ENCODE assay signal across 8 mouse cellular contexts in the genomic region with DNA sequence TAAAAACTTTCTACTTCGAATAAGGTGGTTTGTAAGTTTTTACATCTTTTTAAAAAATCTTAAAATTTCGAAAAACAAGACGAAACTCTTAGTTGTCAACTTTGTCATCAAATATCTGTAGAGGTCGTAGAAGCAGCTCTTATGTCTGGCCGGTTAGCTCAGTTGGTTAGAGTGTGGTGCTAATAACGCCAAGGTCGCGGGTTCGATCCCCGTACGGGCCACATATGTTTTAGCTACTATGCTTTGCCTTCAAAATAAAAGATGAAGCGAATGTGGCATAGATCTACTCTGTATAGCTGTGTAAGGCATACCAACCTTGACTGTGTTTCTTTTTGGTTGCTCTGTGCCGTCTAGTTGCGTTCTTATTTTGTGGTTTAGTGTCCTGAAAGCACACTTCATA. TPM values are rescaled to one million over a fixed set of nuclear protein-coding genes. Genes with fewer than 3 reads are reported as not detected.
DNase-seq lines count a peak whose midpoint lies in the region; ATAC-seq and TF ChIP-seq lines count a peak whose summit lies in the region.
"Not testable (repeated sequence)": the region's sequence is repeated elsewhere in the genome, so short reads cannot be mapped to it uniquely, and the experiment has no call there.

No protein-coding gene starts in this region.

- peak overlapping the region; percentile 78 for H3K4me3 ChIP-seq in E14TG2a.4 (replicated peaks; ENCODE audit: low read length)
- H3K4me3 ChIP-seq in forebrain, embryonic 10.5 days = peak overlapping the region; percentile 64
- H3K4me3 ChIP-seq in heart, embryonic 14.5 days (ENCODE audit: control insufficient read depth in 1 of 2, insufficient read depth in 1 of 2, low read depth in 1 of 2, low read length in 2 of 2) = peak overlapping the region in 1 of 2 experiments; percentile 54; a peak in 2 of 4 replicates
- H3K4me3 ChIP-seq in kidney, embryonic 14.5 days (ENCODE audit: low read length) = peak overlapping the region; percentile 43; the same call in 1 of the 2 replicates
- H3K4me3 ChIP-seq in liver, embryonic 11.5 days (ENCODE audit: low read depth, low read length) = peak overlapping the region; percentile 67
- H3K4me3 ChIP-seq in midbrain, embryonic 12.5 days = not testable (repeated sequence)
- H3K4me3 ChIP-seq in testis, adult 2 months (ENCODE audit: control insufficient read depth, low read depth, low read length) = peak overlapping the region; percentile 48

- DNase-seq in c-Kit-positive CD71-positive TER-119-positive erythroid progenitor cells, embryonic 14.5 days (ENCODE audit: low spot score) = peak; percentile 66
- DNase-seq in forebrain, embryonic 10.5 days (ENCODE audit: extremely low spot score, low spot score) = peak; percentile 62
- peak; percentile 71 for DNase-seq in liver, embryonic 11.5 days (ENCODE audit: low spot score)

- H3K9ac ChIP-seq in heart, embryonic 14.5 days (ENCODE audit: low read length); kidney, embryonic 14.5 days (ENCODE audit: low read depth, low read length); liver, embryonic 11.5 days (ENCODE audit: low read depth, low read length); midbrain, embryonic 12.5 days (replicated peaks): not testable (repeated sequence)

- not testable (repeated sequence) for H3K36me3 ChIP-seq in E14TG2a.4 (ENCODE audit: insufficient read depth, low read length); forebrain, embryonic 10.5 days (replicated peaks); heart, embryonic 14.5 days (ENCODE audit: control insufficient read depth, insufficient read depth, low read length); kidney, embryonic 14.5 days (ENCODE audit: control insufficient read depth, insufficient read depth, low read length); liver, embryonic 11.5 days (ENCODE audit: control insufficient read depth, insufficient read depth, low read length); midbrain, embryonic 12.5 days; testis, adult 2 months (ENCODE audit: control insufficient read depth, insufficient read depth, low read length)

- H3K4me1 ChIP-seq in E14TG2a.4 (replicated peaks; ENCODE audit: low read depth, low read length) = peaks cover 15% of the 10 kb centered on the region
- H3K4me1 ChIP-seq in forebrain, embryonic 10.5 days = peaks cover 14% of the 10 kb centered on the region
- not testable (repeated sequence) for H3K4me1 ChIP-seq in heart, embryonic 14.5 days (ENCODE audit: control insufficient read depth in 2 of 2, insufficient read depth in 2 of 2, low read length in 2 of 2); kidney, embryonic 14.5 days (ENCODE audit: control insufficient read depth, insufficient read depth, low read length); liver, embryonic 11.5 days (replicated peaks; ENCODE audit: control insufficient read depth, insufficient read depth, low read length); testis, adult 2 months (ENCODE audit: control insufficient read depth, insufficient read depth, low read length)
- H3K4me1 ChIP-seq in midbrain, embryonic 12.5 days = peaks cover 15% of the 10 kb centered on the region

- peak overlapping the region; percentile 94 for H3K4me2 ChIP-seq in heart, embryonic 14.5 days (ENCODE audit: low read length)
- peak overlapping the region; percentile 71 for H3K4me2 ChIP-seq in kidney, embryonic 14.5 days (replicated peaks; ENCODE audit: low read depth, low read length)
- H3K4me2 ChIP-seq in liver, embryonic 11.5 days = peak overlapping the region; percentile 96
- H3K4me2 ChIP-seq in midbrain, embryonic 12.5 days (replicated peaks) = peak overlapping the region; percentile 81

- H3K27me3 ChIP-seq in E14TG2a.4 (ENCODE audit: insufficient read depth, low read length) = peaks cover 49% of the 10 kb centered on the region
- H3K27me3 ChIP-seq in forebrain, embryonic 10.5 days (ENCODE audit: poor library complexity, severe bottlenecking) = peaks cover 63% of the 10 kb centered on the region
- peaks cover 25% of the 10 kb centered on the region for H3K27me3 ChIP-seq in heart, embryonic 14.5 days (ENCODE audit: control insufficient read depth, insufficient read depth, low read length)
- peaks cover 23% of the 10 kb centered on the region for H3K27me3 ChIP-seq in kidney, embryonic 14.5 days (ENCODE audit: control insufficient read depth, insufficient read depth, low read length)
- peaks cover 27% of the 10 kb centered on the region for H3K27me3 ChIP-seq in liver, embryonic 11.5 days (replicated peaks; ENCODE audit: control insufficient read depth, insufficient read depth, low read length)
- peaks cover 57% of the 10 kb centered on the region for H3K27me3 ChIP-seq in midbrain, embryonic 12.5 days
- H3K27me3 ChIP-seq in testis, adult 2 months (ENCODE audit: control insufficient read depth, insufficient read depth, low read length) = not testable (repeated sequence)

- TF ChIP-seq POLR2A in testis, adult 2 months (IDR thresholded peaks at IDR 0.05; ENCODE audit: control insufficient read depth, low read depth, low read length) = not testable (repeated sequence)

- not testable (repeated sequence) for H3K9me3 ChIP-seq in E14TG2a.4 (ENCODE audit: low read length); forebrain, embryonic 10.5 days; heart, embryonic 14.5 days (ENCODE audit: control insufficient read depth, low read length); kidney, embryonic 14.5 days (ENCODE audit: control insufficient read depth, low read length); liver, embryonic 11.5 days (ENCODE audit: control insufficient read depth, low read length); midbrain, embryonic 12.5 days

- 5% methylated on average over 14 of the region's 14 CpGs for WGBS in forebrain, embryonic 10.5 days
- 12% methylated on average over 14 of the region's 14 CpGs for WGBS in heart, embryonic 14.5 days
- WGBS in kidney, embryonic 14.5 days = 12% methylated on average over 14 of the region's 14 CpGs
- WGBS in liver, embryonic 11.5 days = 5% methylated on average over 14 of the region's 14 CpGs
- WGBS in midbrain, embryonic 12.5 days = 9% methylated on average over 14 of the region's 14 CpGs

- not testable (repeated sequence) for ATAC-seq in heart, embryonic 14.5 days (ENCODE audit: insufficient number of reproducible peaks, insufficient read depth, low FRiP score, low read depth); kidney, embryonic 14.5 days (ENCODE audit: low FRiP score, low TSS enrichment); midbrain, embryonic 12.5 days (ENCODE audit: low FRiP score, low read depth)
- peak; percentile 68 for ATAC-seq in liver, embryonic 11.5 days (replicated peaks; ENCODE audit: low FRiP score)

- H3K27ac ChIP-seq in forebrain, embryonic 10.5 days; heart, embryonic 14.5 days (replicated peaks in 1 of 2; ENCODE audit: control insufficient read depth in 1 of 2, insufficient read depth in 1 of 2, low read depth in 2 of 2, low read length in 2 of 2); kidney, embryonic 14.5 days (ENCODE audit: low read depth, low read length); liver, embryonic 11.5 days (ENCODE audit: low read depth, low read length); midbrain, embryonic 12.5 days (replicated peaks); testis, adult 2 months (ENCODE audit: control insufficient read depth, insufficient read depth, low read depth, low read length): not testable (repeated sequence)

- TF ChIP-seq CTCF in E14TG2a.4 (conservative IDR thresholded peaks at IDR 0.05; ENCODE audit: low read length); testis, adult 2 months (IDR thresholded peaks at IDR 0.05; ENCODE audit: control insufficient read depth, insufficient read depth, insufficient replicate concordance, low read depth, low read length): not testable (repeated sequence)

RNA-seq across cellular contexts. Expression of a gene that starts 26.8 kb away (rescaled TPM):
- 15.3 and 15.5 TPM in 2 replicates for polyA plus RNA-seq in forebrain, embryonic 10.5 days (2016; fragmentation: Nextera tagmentation; extraction: Ambion mirVana)
- 8.3 and 9.1 TPM in 2 replicates for polyA plus RNA-seq in heart, embryonic 14.5 days (2014; fragmentation: Nextera tagmentation; extraction: Ambion mirVana)
- 12.5 and 13.5 TPM in 2 replicates for polyA plus RNA-seq in kidney, embryonic 14.5 days (2014; fragmentation: Nextera tagmentation; extraction: Ambion mirVana)
- polyA plus RNA-seq in liver, embryonic 11.5 days (2014; fragmentation: Nextera tagmentation; extraction: Ambion mirVana) = 13.1 and 13.4 TPM in 2 replicates
- polyA plus RNA-seq in midbrain, embryonic 12.5 days (2016; fragmentation: Nextera tagmentation; extraction: Ambion mirVana) = 10.1 and 12.3 TPM in 2 replicates
- 2.0 TPM in 2 replicates for polyA plus RNA-seq in testis, adult 2 months (2012; rRNA removed)

RNA-seq across cellular contexts. Expression of a gene that starts 27.9 kb away (rescaled TPM):
- polyA plus RNA-seq in forebrain, embryonic 10.5 days (2016; fragmentation: Nextera tagmentation; extraction: Ambion mirVana) = 57.1 and 58.7 TPM in 2 replicates
- 39.5 and 41.0 TPM in 2 replicates for polyA plus RNA-seq in heart, embryonic 14.5 days (2014; fragmentation: Nextera tagmentation; extraction: Ambion mirVana)
- 43.9 and 55.5 TPM in 2 replicates for polyA plus RNA-seq in kidney, embryonic 14.5 days (2014; fragmentation: Nextera tagmentation; extraction: Ambion mirVana)
- polyA plus RNA-seq in liver, embryonic 11.5 days (2014; fragmentation: Nextera tagmentation; extraction: Ambion mirVana) = 36.4 and 37.0 TPM in 2 replicates
- polyA plus RNA-seq in midbrain, embryonic 12.5 days (2016; fragmentation: Nextera tagmentation; extraction: Ambion mirVana) = 66.1 and 66.9 TPM in 2 replicates
- polyA plus RNA-seq in testis, adult 2 months (2012; rRNA removed) = 1.1 and 1.8 TPM in 2 replicates

Comparison
In these comparisons a context has a peak if more than half of its experiments do, and no peak if none do; other contexts are left out.
1. RNA of a gene that starts 27.9 kb away (polyA plus RNA-seq): 66.1 to 66.9 TPM in midbrain, embryonic 12.5 days, 57.1 to 58.7 TPM in forebrain, embryonic 10.5 days, 43.9 to 55.5 TPM in kidney, embryonic 14.5 days, 39.5 to 41.0 TPM in heart, embryonic 14.5 days and 36.4 to 37.0 TPM in liver, embryonic 11.5 days; 1.1 to 1.8 TPM in testis, adult 2 months; every median in the first group is over 10 times any median in the second.
2. Peak in every context shown above with its lines, with median percentiles within 50 percentile points of each other: DNase-seq and H3K4me2 ChIP-seq.